ENCODE assay signal across 21 mouse cellular contexts in genomic region chr16:52036295-52036694, GRCm38 (mm10). TPM values are rescaled to one million over a fixed set of nuclear protein-coding genes. Genes with fewer than 3 reads are reported as not detected.
DNase-seq lines count a peak whose midpoint lies in the region; ATAC-seq and TF ChIP-seq lines count a peak whose summit lies in the region.
"Had no signal": no experiment of that assay in that cellular context is flagged by ENCODE, and none has a peak within 500 bp of the region (broad histone marks: within the 10 kb centered on the region; RNA-seq: fewer than 3 reads in every experiment).

No protein-coding gene starts in this region.

- H3K4me1 ChIP-seq in forebrain, embryonic 14.5 days (ENCODE audit: control insufficient read depth, insufficient read depth, low read length) = peaks cover 23% of the 10 kb centered on the region
- H3K4me1 ChIP-seq in forebrain, embryonic 15.5 days = peaks cover 45% of the 10 kb centered on the region
- peaks cover 63% of the 10 kb centered on the region for H3K4me1 ChIP-seq in neural tube, embryonic 13.5 days (replicated peaks)
- H3K4me1 ChIP-seq in midbrain, embryonic 11.5 days (ENCODE audit: control insufficient read depth, insufficient read depth, low read length) = peaks cover 11% of the 10 kb centered on the region; the same call in 1 of the 2 replicates
- H3K4me1 ChIP-seq in neural tube, embryonic 14.5 days (ENCODE audit: control insufficient read depth, insufficient read depth, low read length) = peaks cover 37% of the 10 kb centered on the region

- H3K4me2 ChIP-seq in forebrain, embryonic 14.5 days (ENCODE audit: low read length) = 0 out of 2 replicates have a peak overlapping the region, but pooled peaks have one; percentile 13
- no peak overlapping the region for H3K4me2 ChIP-seq in forebrain, embryonic 15.5 days (replicated peaks)
- peak overlapping the region; percentile 73 for H3K4me2 ChIP-seq in neural tube, embryonic 13.5 days
- 0 out of 2 replicates have a peak overlapping the region, but pooled peaks have one; percentile 15 for H3K4me2 ChIP-seq in midbrain, embryonic 11.5 days
- peak overlapping the region; percentile 14; the same call in 1 of the 2 replicates for H3K4me2 ChIP-seq in neural tube, embryonic 14.5 days (ENCODE audit: low read depth, low read length)

- no peak overlapping the region for H3K9ac ChIP-seq in forebrain, embryonic 14.5 days (ENCODE audit: low read length)
- H3K9ac ChIP-seq in forebrain, embryonic 15.5 days (replicated peaks) = no peak overlapping the region
- H3K9ac ChIP-seq in neural tube, embryonic 13.5 days = no peak overlapping the region
- no peak overlapping the region for H3K9ac ChIP-seq in midbrain, embryonic 11.5 days (ENCODE audit: low read length)
- no peak overlapping the region for H3K9ac ChIP-seq in neural tube, embryonic 14.5 days (replicated peaks; ENCODE audit: low read depth, low read length)
- H3K9ac ChIP-seq: embryonic facial prominence, embryonic 13.5 days had no signal

- no peak overlapping the region for H3K4me3 ChIP-seq in forebrain, embryonic 14.5 days (ENCODE audit: low read depth, low read length)
- no peak overlapping the region for H3K4me3 ChIP-seq in forebrain, embryonic 15.5 days
- peak overlapping the region; percentile 11 for H3K4me3 ChIP-seq in neural tube, embryonic 13.5 days
- no peak overlapping the region for H3K4me3 ChIP-seq in midbrain, embryonic 11.5 days (ENCODE audit: low read depth, low read length)
- no peak overlapping the region for H3K4me3 ChIP-seq in neural tube, embryonic 14.5 days (ENCODE audit: low read depth, low read length)
- no peak overlapping the region for H3K4me3 ChIP-seq in left cerebral cortex, adult 2 months
- H3K4me3 ChIP-seq: embryonic facial prominence, embryonic 13.5 days; layer of hippocampus, adult 2 months had no signal

- no peak for DNase-seq in forebrain, embryonic 14.5 days (ENCODE audit: low spot score)
- no peak for DNase-seq in neural tube, embryonic 10.5 days (ENCODE audit: extremely low spot score, low spot score)
- no peak for DNase-seq in midbrain, embryonic 11.5 days (ENCODE audit: low spot score, missing footprints)
- DNase-seq in left cerebral cortex, adult 2 months (ENCODE audit: extremely low spot score in 1 of 2, low spot score in 2 of 2) = no peak
- DNase-seq: adrenal gland, adult 2 months; cerebellum, postnatal 10 days; gastrocnemius, postnatal 25 days; kidney, adult 18-20 months; kidney, postnatal 14 days; layer of hippocampus, postnatal 36 days; liver; lung, adult 18-20 months; lung, postnatal 14 days; right cerebral cortex, adult 18-20 months; thymus, postnatal 14 days had no signal

- WGBS in forebrain, embryonic 14.5 days = 91% methylated on average over 3 of the region's 3 CpGs
- 83% methylated on average over 3 of the region's 3 CpGs for WGBS in forebrain, embryonic 15.5 days
- 64% methylated on average over 3 of the region's 3 CpGs for WGBS in neural tube, embryonic 13.5 days
- 87% methylated on average over 3 of the region's 3 CpGs for WGBS in midbrain, embryonic 11.5 days
- WGBS in neural tube, embryonic 14.5 days = 54% methylated on average over 3 of the region's 3 CpGs

- ATAC-seq in forebrain, embryonic 14.5 days = no peak
- ATAC-seq in forebrain, embryonic 15.5 days (replicated peaks) = no peak
- no peak for ATAC-seq in neural tube, embryonic 13.5 days (ENCODE audit: low read depth)
- ATAC-seq in midbrain, embryonic 11.5 days (ENCODE audit: low FRiP score) = no peak
- no peak for ATAC-seq in neural tube, embryonic 14.5 days (ENCODE audit: low read depth)
- no peak for ATAC-seq in cerebellum, adult (ENCODE audit: insufficient number of reproducible peaks, low FRiP score, low TSS enrichment)

- H3K9me3 ChIP-seq in forebrain, embryonic 14.5 days (replicated peaks; ENCODE audit: control insufficient read depth, low read length) = no peaks in the 10 kb centered on the region
- no peaks in the 10 kb centered on the region for H3K9me3 ChIP-seq in forebrain, embryonic 15.5 days
- no peaks in the 10 kb centered on the region for H3K9me3 ChIP-seq in neural tube, embryonic 13.5 days
- no peaks in the 10 kb centered on the region for H3K9me3 ChIP-seq in midbrain, embryonic 11.5 days (ENCODE audit: control insufficient read depth, low read length)
- H3K9me3 ChIP-seq in neural tube, embryonic 14.5 days (ENCODE audit: control insufficient read depth, low read length) = no peaks in the 10 kb centered on the region
- H3K9me3 ChIP-seq: embryonic facial prominence, embryonic 13.5 days had no signal

- H3K27ac ChIP-seq in forebrain, embryonic 14.5 days (ENCODE audit: low read depth, low read length) = no peak overlapping the region
- H3K27ac ChIP-seq in forebrain, embryonic 15.5 days (replicated peaks) = no peak overlapping the region
- no peak overlapping the region for H3K27ac ChIP-seq in neural tube, embryonic 13.5 days (replicated peaks)
- H3K27ac ChIP-seq in midbrain, embryonic 11.5 days (ENCODE audit: low read depth, low read length) = no peak overlapping the region
- H3K27ac ChIP-seq in neural tube, embryonic 14.5 days (ENCODE audit: low read depth, low read length) = no peak overlapping the region
- H3K27ac ChIP-seq in left cerebral cortex, adult 2 months = no peak overlapping the region
- H3K27ac ChIP-seq: embryonic facial prominence, embryonic 13.5 days; layer of hippocampus, adult 2 months had no signal

- intact Hi-C loops in left cerebral cortex, adult 2 months (cut with DNase I) = loop anchor here (10.0 kb wide), 1 partner anchor 721 kb away; no protein-coding TSS in a partner anchor

- no peaks in the 10 kb centered on the region for H3K27me3 ChIP-seq in forebrain, embryonic 14.5 days (replicated peaks; ENCODE audit: control insufficient read depth, insufficient read depth, low read length)
- H3K27me3 ChIP-seq in forebrain, embryonic 15.5 days = no peaks in the 10 kb centered on the region
- H3K27me3 ChIP-seq in neural tube, embryonic 13.5 days = no peaks in the 10 kb centered on the region
- no peaks in the 10 kb centered on the region for H3K27me3 ChIP-seq in midbrain, embryonic 11.5 days (ENCODE audit: control insufficient read depth, insufficient read depth, low read length)
- no peaks in the 10 kb centered on the region for H3K27me3 ChIP-seq in neural tube, embryonic 14.5 days (ENCODE audit: control insufficient read depth, insufficient read depth, low read length)
- H3K27me3 ChIP-seq: embryonic facial prominence, embryonic 13.5 days had no signal

- TF ChIP-seq CTCF in left cerebral cortex, adult 2 months (IDR thresholded peaks at IDR 0.05) = no peak

- H3K36me3 ChIP-seq in forebrain, embryonic 14.5 days (ENCODE audit: control insufficient read depth, insufficient read depth, low read length) = peaks cover 24% of the 10 kb centered on the region; the same call in 1 of the 2 replicates
- H3K36me3 ChIP-seq in forebrain, embryonic 15.5 days = peaks cover 13% of the 10 kb centered on the region; the same call in 1 of the 2 replicates
- H3K36me3 ChIP-seq in neural tube, embryonic 13.5 days = peaks cover 14% of the 10 kb centered on the region
- peaks cover 7% of the 10 kb centered on the region; the same call in 1 of the 2 replicates for H3K36me3 ChIP-seq in midbrain, embryonic 11.5 days (ENCODE audit: control insufficient read depth, insufficient read depth, low read length)
- peaks cover 3% of the 10 kb centered on the region; the same call in 1 of the 2 replicates for H3K36me3 ChIP-seq in neural tube, embryonic 14.5 days (ENCODE audit: control insufficient read depth, insufficient read depth, low read length)

RNA-seq across cellular contexts. Expression of gene Cblb, which starts 5.3 kb away (rescaled TPM):
- 16.8 and 19.2 TPM in 2 replicates for polyA plus RNA-seq in forebrain, embryonic 14.5 days (2014; fragmentation: Nextera tagmentation; extraction: Ambion mirVana)
- polyA plus RNA-seq in forebrain, embryonic 15.5 days (2015; fragmentation: Nextera tagmentation; extraction: Ambion mirVana) = 19.0 TPM in 2 replicates
- polyA plus RNA-seq in neural tube, embryonic 13.5 days (2015; fragmentation: Nextera tagmentation; extraction: Ambion mirVana) = 16.8 and 20.1 TPM in 2 replicates
- 38.6 and 46.5 TPM in 2 replicates for polyA plus RNA-seq in midbrain, embryonic 11.5 days (2014; fragmentation: Nextera tagmentation; extraction: Ambion mirVana)
- 12.4 and 18.2 TPM in 2 replicates for polyA plus RNA-seq in neural tube, embryonic 14.5 days (2014; fragmentation: Nextera tagmentation; extraction: Ambion mirVana)
- total RNA-seq in left cerebral cortex, adult 2 months (2021) = 10 to 100 TPM; 20.3 to 21.9 TPM
